Mouse (Mus musculus) spleen, adult 2 months (tissue): ENCODE results near the gene F11r.

Experiments used
- CTCF ChIP-seq: fragments of 200-500 bp; IDR thresholded peaks from 2 replicates; pipeline ENCODE4 v1.5.1; 2011; ENCODE audit warnings: mild to moderate bottlenecking, inconsistent platforms; ENCODE audit not compliant: insufficient read depth, insufficient read length, insufficient replicate concordance; ENCODE audit errors: extremely low read depth
- POLR2A ChIP-seq: fragments of 200-500 bp; IDR thresholded peaks from 2 replicates; pipeline ENCODE4 v1.6.1; 2011; ENCODE audit warnings: low read depth, low read length, inconsistent platforms

DNA sequence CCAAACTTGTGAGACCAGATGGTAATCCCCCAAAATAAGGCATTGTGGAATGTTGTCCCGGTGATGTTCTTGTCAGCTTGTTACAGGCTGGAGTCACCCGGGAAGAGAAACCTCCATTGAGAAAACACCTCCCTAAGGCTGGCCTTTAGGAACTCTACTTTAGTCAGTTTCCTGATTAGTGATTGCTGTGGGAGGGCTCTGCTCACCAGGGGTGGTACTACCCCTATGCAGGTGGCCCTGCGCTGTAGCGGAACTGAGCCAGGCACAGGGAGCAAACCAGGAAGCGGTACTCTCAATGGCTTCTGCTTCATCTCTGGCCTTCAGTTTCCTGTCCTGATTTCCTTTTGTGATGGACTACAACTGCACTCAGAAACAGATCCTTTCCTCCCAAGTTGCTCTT, 62.5 kb downstream of the F11r start:
- TF ChIP-seq POLR2A (no peak), CTCF (no peak)
